Mouse (Mus musculus) liver, postnatal 0 days (tissue): ENCODE results near the gene Cfap57.

ENCODE experiments used
- CTCF ChIP-seq: sonication (generic); IDR thresholded peaks from 2 replicates; pipeline ENCODE4 v1.5.1; 2016; ENCODE audit warnings: antibody characterized with exemption, low read depth
- EP300 ChIP-seq: IDR thresholded peaks from 2 replicates; pipeline ENCODE4 v1.6.1; 2016; ENCODE audit warnings: antibody characterized with exemption, low read depth, mild to moderate bottlenecking

DNA sequence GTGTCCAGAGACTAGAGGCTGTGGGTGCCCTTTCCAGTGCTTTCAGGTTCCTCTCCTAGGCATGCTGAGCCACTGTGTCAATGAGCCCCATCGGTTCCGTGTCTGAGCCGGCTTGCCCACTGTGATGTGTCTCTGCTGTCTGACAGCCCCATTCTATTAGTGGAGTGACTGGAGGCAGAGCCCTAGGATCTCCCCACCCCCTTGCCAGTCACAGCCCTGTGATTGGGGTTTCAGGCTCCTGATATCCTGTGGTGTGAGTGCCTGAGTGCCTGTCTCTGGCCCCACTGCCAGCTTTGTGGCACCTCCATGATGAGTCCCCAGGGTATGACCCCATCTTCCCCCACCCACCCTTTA lies 55.7 kb downstream of the Cfap57 start:
- TF ChIP-seq CTCF (no peak), EP300 (no peak)
